Mouse (Mus musculus) CH12.LX (cell line): ENCODE measurements at regions not wholly inside any gene's neighbourhood (a gene's known extent, or its start where the extent isn't known, plus 50 kb on each side); places are given as distances from the start of the nearest gene placed in this dataset.

ENCODE experiments used
- DNase-seq: peaks from one replicate; pipeline ENCODE4 v3.0.0-alpha.2; 2013; ENCODE audit errors: extremely low read depth
- H3K27ac ChIP-seq: 2 replicates; pipeline ENCODE4 v1.5.1; 2012; ENCODE audit warnings: low read depth, mild to moderate bottlenecking, control low read depth, moderate library complexity; ENCODE audit not compliant: insufficient read depth
- H3K27me3 ChIP-seq: replicated peaks from 2 replicates; pipeline ENCODE3; 2012; ENCODE audit warnings: inconsistent platforms
- H3K36me3 ChIP-seq, 2 experiments: replicated peaks in 1 of 2; 2 replicates each; pipeline versions ENCODE3 to v1.6.1; 2012; ENCODE audit warnings: inconsistent platforms in 1 of 2, low read length in 1 of 2, mild to moderate bottlenecking in 1 of 2, mixed read lengths in 1 of 2, moderate library complexity in 1 of 2; ENCODE audit not compliant: control insufficient read depth in 1 of 2, insufficient read depth in 1 of 2
- H3K4me1 ChIP-seq, 2 experiments: 2 replicates each; pipeline ENCODE4 v1.6.1; 2012; ENCODE audit warnings: inconsistent platforms in 1 of 2, moderate library complexity in 1 of 2; ENCODE audit not compliant: insufficient read depth in 2 of 2, control insufficient read depth in 1 of 2
- H3K4me2 ChIP-seq: 2 replicates; pipeline ENCODE4 v1.6.1; 2012; ENCODE audit warnings: low read depth, mild to moderate bottlenecking, control low read depth; ENCODE audit not compliant: poor library complexity, insufficient read depth, severe bottlenecking
- H3K4me3 ChIP-seq, 3 experiments: fragments of 150-350 bp in 1 of 3; sonication (generic) in 1 of 3; replicated peaks in 1 of 3; 2 replicates each; pipeline versions ENCODE3 to v1.5.1; 2011 to 2012; ENCODE audit warnings: low read depth in 2 of 3, low read length in 2 of 3, mild to moderate bottlenecking in 2 of 3, moderate library complexity in 2 of 3, control low read depth in 1 of 3, improper control_type of control experiment in 1 of 3, inconsistent platforms in 1 of 3, mixed read lengths in 1 of 3; ENCODE audit not compliant: poor library complexity in 1 of 3
- H3K79me2 ChIP-seq: replicated peaks from 2 replicates; pipeline ENCODE4 v1.6.1; 2012; ENCODE audit warnings: mild to moderate bottlenecking, moderate library complexity; ENCODE audit not compliant: control insufficient read depth, poor library complexity, insufficient read depth, severe bottlenecking; ENCODE audit errors: extremely low read depth
- H3K9ac ChIP-seq: 2 replicates; pipeline ENCODE4 v1.6.1; 2012; ENCODE audit warnings: low read depth, mild to moderate bottlenecking, control low read depth, moderate library complexity; ENCODE audit not compliant: insufficient read depth
- H3K9me3 ChIP-seq: replicated peaks from 2 replicates; pipeline ENCODE3; 2012; ENCODE audit warnings: low read length, inconsistent platforms, mixed read lengths
- CHD1 ChIP-seq: IDR thresholded peaks from 2 replicates; pipeline ENCODE4 v1.6.1; 2012; ENCODE audit warnings: low read depth, low read length, improper control_type of control experiment, inconsistent platforms
- CHD2 ChIP-seq: IDR thresholded peaks from 2 replicates; pipeline ENCODE4 v1.6.1; 2011; ENCODE audit warnings: low read length, improper control_type of control experiment
- CTCF ChIP-seq, 2 experiments: IDR thresholded peaks in 1 of 2; conservative IDR thresholded peaks in 1 of 2; 2 replicates each; pipeline ENCODE4 v1.5.1; 2011 to 2012; ENCODE audit warnings: low read depth in 2 of 2, low read length in 2 of 2, improper control_type of control experiment in 1 of 2, inconsistent platforms in 1 of 2, mild to moderate bottlenecking in 1 of 2, moderate library complexity in 1 of 2
- E2F4 ChIP-seq: IDR thresholded peaks from 2 replicates; pipeline ENCODE4 v1.6.1; 2011; ENCODE audit warnings: low read depth, low read length, improper control_type of control experiment; ENCODE audit not compliant: insufficient replicate concordance
- ETS1 ChIP-seq: conservative IDR thresholded peaks from 2 replicates; pipeline ENCODE4 v1.6.1; 2012; ENCODE audit warnings: low read depth, mild to moderate bottlenecking, inconsistent platforms, low read length, improper control_type of control experiment, moderate library complexity
- HCFC1 ChIP-seq: IDR thresholded peaks from 2 replicates; pipeline ENCODE4 v1.6.1; 2012; ENCODE audit warnings: low read depth, mild to moderate bottlenecking, inconsistent platforms, low read length, improper control_type of control experiment
- IRF4 ChIP-seq: IDR thresholded peaks from 2 replicates; pipeline ENCODE4 v1.6.1; 2014; ENCODE audit warnings: low read depth, mild to moderate bottlenecking, inconsistent platforms, low read length, improper control_type of control experiment
- JUN ChIP-seq: IDR thresholded peaks from 2 replicates; pipeline ENCODE4 v1.6.1; 2011; ENCODE audit warnings: low read depth, mild to moderate bottlenecking, low read length, improper control_type of control experiment, moderate library complexity; ENCODE audit not compliant: insufficient read depth
- JUND ChIP-seq: conservative IDR thresholded peaks from 2 replicates; pipeline ENCODE4 v1.6.1; 2011; ENCODE audit warnings: low read depth, low read length, improper control_type of control experiment
- KAT2A ChIP-seq: IDR thresholded peaks from 2 replicates; pipeline ENCODE4 v1.6.1; 2012; ENCODE audit warnings: low read length, improper control_type of control experiment, inconsistent platforms; ENCODE audit not compliant: insufficient replicate concordance
- MAFK ChIP-seq: IDR thresholded peaks from 2 replicates; pipeline ENCODE4 v1.6.1; 2011; ENCODE audit warnings: low read length, improper control_type of control experiment; ENCODE audit not compliant: insufficient replicate concordance
- MAZ ChIP-seq: IDR thresholded peaks from 2 replicates; pipeline ENCODE4 v1.6.1; 2012; ENCODE audit warnings: low read depth, mild to moderate bottlenecking, inconsistent platforms, low read length, improper control_type of control experiment, moderate library complexity
- MEF2A ChIP-seq: IDR thresholded peaks from 2 replicates; pipeline ENCODE4 v1.6.1; 2014; ENCODE audit warnings: low read depth, mild to moderate bottlenecking, inconsistent platforms, low read length, improper control_type of control experiment, borderline replicate concordance
- MYC ChIP-seq: IDR thresholded peaks from 2 replicates; pipeline ENCODE4 v1.6.1; 2011; ENCODE audit warnings: low read depth, mild to moderate bottlenecking, improper control_type of control experiment, low read length
- NELFE ChIP-seq: IDR thresholded peaks from 2 replicates; pipeline ENCODE4 v1.6.1; 2011; ENCODE audit warnings: low read depth, low read length, improper control_type of control experiment
- NRF1 ChIP-seq: IDR thresholded peaks from 2 replicates; pipeline ENCODE4 v1.6.1; 2014; ENCODE audit warnings: low read depth, mild to moderate bottlenecking, inconsistent platforms, low read length, improper control_type of control experiment, moderate library complexity
- PAX5 ChIP-seq: IDR thresholded peaks from 2 replicates; pipeline ENCODE4 v1.6.1; 2012; ENCODE audit warnings: low read length, inconsistent platforms, mixed read lengths
- POLR2A ChIP-seq: IDR thresholded peaks from 2 replicates; pipeline ENCODE4 v1.6.1; 2011; ENCODE audit warnings: low read depth, mild to moderate bottlenecking, improper control_type of control experiment, low read length
- RAD21 ChIP-seq: IDR thresholded peaks from 2 replicates; pipeline ENCODE4 v1.6.1; 2011; ENCODE audit warnings: low read depth, mild to moderate bottlenecking, low read length, improper control_type of control experiment, moderate library complexity
- SIN3A ChIP-seq: IDR thresholded peaks from 2 replicates; pipeline ENCODE4 v1.6.1; 2012; ENCODE audit warnings: low read length, improper control_type of control experiment, inconsistent platforms
- TCF12 ChIP-seq: IDR thresholded peaks from 2 replicates; pipeline ENCODE4 v1.6.1; 2014; ENCODE audit warnings: low read depth, mild to moderate bottlenecking, inconsistent platforms, low read length, improper control_type of control experiment
- USF1 ChIP-seq: IDR thresholded peaks from 2 replicates; pipeline ENCODE4 v1.6.1; 2014; ENCODE audit warnings: low read depth, mild to moderate bottlenecking, inconsistent platforms, low read length, improper control_type of control experiment
- ZMIZ1 ChIP-seq: IDR thresholded peaks from 2 replicates; pipeline ENCODE4 v1.6.1; 2012; ENCODE audit warnings: low read depth, mild to moderate bottlenecking, inconsistent platforms, low read length, improper control_type of control experiment
- dilution Hi-C: fragments of 300-500 bp; cut with MboI; formaldehyde crosslinking; loops from 2 replicates; pipeline ENCODE4 v1.14.3; 2020; ENCODE audit warnings: low sequenced_read_pairs; ENCODE audit not compliant: extremely low pct_unique_long_range_greater_than_20kb, extremely low pct_ligation_motif_present
- in situ Hi-C: fragments of 300-500 bp; cut with MboI; formaldehyde crosslinking; loops from 3 replicates; pipeline ENCODE4 v1.14.3; 2019; ENCODE audit warnings: low sequenced_read_pairs, low pct_ligation_motif_present, low pct_unique_long_range_greater_than_20kb, mixed read lengths

DNA sequence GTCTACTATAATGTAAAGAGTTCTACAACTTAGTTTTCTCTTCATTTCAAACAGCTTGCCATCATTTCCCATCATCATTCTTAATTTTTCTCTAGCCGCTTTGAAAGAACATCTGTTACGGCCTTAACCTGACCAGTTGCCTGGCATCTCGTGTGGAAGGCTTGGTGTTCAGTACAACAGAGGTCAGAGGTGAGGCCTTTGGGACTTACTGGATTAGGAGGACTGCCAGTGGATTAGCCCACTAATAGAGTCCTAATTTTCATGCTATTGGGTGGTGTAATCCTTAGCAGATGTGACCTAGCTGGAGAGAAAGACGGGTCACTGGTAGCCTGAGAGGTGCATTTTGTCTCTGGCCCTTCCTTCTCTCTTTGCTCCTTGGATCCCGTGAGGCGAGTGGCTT, 341.3 kb upstream of the Gm10131 start:
- peaks cover 42% of the 10 kb centered on the region for H3K27me3 ChIP-seq
- H3K4me3 ChIP-seq = no peak overlapping the region
- H3K9ac ChIP-seq = no peak overlapping the region
- H3K27ac ChIP-seq = no peak overlapping the region
- dilution Hi-C loops = no loop called here
- TF ChIP-seq USF1 = no peak
- TF ChIP-seq POLR2A = no peak
- no peak for TF ChIP-seq MAFK
- no peak for TF ChIP-seq MEF2A
- TF ChIP-seq PAX5 = no peak
- no peak for TF ChIP-seq IRF4
- TF ChIP-seq MYC = no peak
- TF ChIP-seq CHD2 = no peak
- TF ChIP-seq CTCF (conservative IDR thresholded peaks at IDR 0.05 in 1 of 2, IDR thresholded peaks at IDR 0.05 in 1 of 2; ENCODE audit: low read depth in 2 of 2, low read length in 2 of 2) = no peak
- H3K9me3 ChIP-seq = peaks cover 13% of the 10 kb centered on the region
- in situ Hi-C loops = no loop called here
- peaks cover 4 to 10% of the 10 kb centered on the region in 2 experiments for H3K4me1 ChIP-seq
- no peaks in the 10 kb centered on the region for H3K36me3 ChIP-seq
- no peaks in the 10 kb centered on the region for H3K79me2 ChIP-seq
- no peak overlapping the region for H3K4me2 ChIP-seq
- DNase-seq = no peak

DNA sequence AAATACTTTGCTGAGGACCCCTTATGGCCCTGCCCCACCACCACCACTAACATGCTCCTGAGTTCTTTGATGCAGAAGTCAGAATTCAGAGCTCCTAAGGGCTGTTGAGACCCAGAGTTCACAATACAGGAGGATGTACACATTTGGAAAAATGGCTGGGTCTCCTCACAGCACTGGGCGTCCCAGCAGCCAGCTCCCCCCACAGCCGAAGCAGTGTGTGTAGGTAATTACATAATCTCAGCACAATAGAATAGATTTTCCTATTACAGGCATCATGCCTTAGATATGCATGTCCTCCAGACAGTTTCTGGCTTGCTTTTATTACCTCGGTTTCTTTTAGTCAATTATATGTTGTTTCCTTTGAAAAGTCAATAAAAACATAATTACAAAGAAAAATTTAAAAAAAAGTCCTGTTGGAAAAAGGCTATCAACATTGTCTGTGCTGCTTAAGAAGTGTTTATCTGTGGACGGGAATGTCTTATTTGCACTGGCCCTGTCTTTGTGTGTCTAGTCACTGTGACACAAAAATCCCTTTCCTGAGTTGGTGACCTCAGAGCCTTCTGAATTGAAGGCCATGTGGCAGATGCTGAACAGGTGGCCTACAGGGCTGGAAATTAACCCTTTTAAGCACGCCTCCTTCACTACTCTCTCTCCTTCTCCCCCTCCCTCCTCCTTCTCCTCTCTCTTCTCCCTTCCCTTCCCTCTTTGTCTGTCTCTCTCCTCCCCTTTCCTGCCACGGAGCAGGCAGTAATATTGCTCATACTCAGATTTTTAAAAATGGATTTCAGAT, 339.9 kb upstream of the Gm10131 start:
- DNase-seq = no peak
- TF ChIP-seq NELFE = no peak
- TF ChIP-seq JUND = no peak
- no peak for TF ChIP-seq ETS1
- TF ChIP-seq ZMIZ1 = no peak
- no peak for TF ChIP-seq POLR2A
- TF ChIP-seq RAD21 = no peak
- TF ChIP-seq E2F4 = no peak
- TF ChIP-seq NRF1 = no peak
- TF ChIP-seq MAZ = no peak
- TF ChIP-seq TCF12 = no peak
- no peak for TF ChIP-seq HCFC1
- no peak for TF ChIP-seq SIN3A
- TF ChIP-seq CHD1 = no peak
- TF ChIP-seq MAFK = no peak
- TF ChIP-seq CHD2 = no peak
- no peak for TF ChIP-seq KAT2A
- no peak for TF ChIP-seq JUN
- H3K4me2 ChIP-seq = no peak overlapping the region
- no peaks in the 10 kb centered on the region for H3K79me2 ChIP-seq
- peaks cover 9% of the 10 kb centered on the region for H3K9me3 ChIP-seq
- peaks cover 32% of the 10 kb centered on the region for H3K27me3 ChIP-seq
- no peaks in the 10 kb centered on the region for H3K36me3 ChIP-seq
- no peak overlapping the region for H3K27ac ChIP-seq
- dilution Hi-C loops (no loop called here), in situ Hi-C loops (no loop called here)
- H3K4me3 ChIP-seq = no peak overlapping the region
- no peak overlapping the region for H3K9ac ChIP-seq
- peaks cover 4 to 10% of the 10 kb centered on the region in 2 experiments for H3K4me1 ChIP-seq
